Mouse (Mus musculus) kidney, postnatal 36 days (tissue): ENCODE measurements around the gene Gmeb1.
"Not testable (repeated sequence)": the region's sequence is repeated elsewhere in the genome, so short reads cannot be mapped to it uniquely, and the experiment has no call there.

ENCODE experiments used
- DNase-seq, 2 experiments: peaks; one replicate each; pipeline ENCODE4 v3.0.0; 2021 to 2022; ENCODE audit warnings: mixed read lengths in 2 of 2

Gene Gmeb1

DNA sequence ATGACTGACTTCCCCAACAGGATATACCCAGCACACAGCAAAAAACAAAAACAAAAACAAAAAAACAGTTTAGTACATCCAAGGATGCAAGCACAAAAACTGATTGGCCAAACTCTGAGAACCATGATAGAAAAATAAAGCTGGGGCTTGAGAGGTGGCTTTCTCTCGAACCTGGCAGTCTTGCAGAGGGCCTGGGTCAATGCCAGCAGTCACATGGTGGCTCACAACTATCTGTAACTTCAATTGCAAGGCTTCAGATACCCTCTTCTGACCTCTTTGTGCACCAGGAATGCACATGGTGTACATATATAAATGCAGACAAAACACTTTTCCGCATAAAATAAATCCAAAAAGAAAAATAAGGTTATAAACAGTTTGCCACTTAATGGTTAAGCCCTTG, 11.8 kb upstream of the Gmeb1 start:
- DNase-seq = peak in 1 of 2 experiments; percentile 61

DNA sequence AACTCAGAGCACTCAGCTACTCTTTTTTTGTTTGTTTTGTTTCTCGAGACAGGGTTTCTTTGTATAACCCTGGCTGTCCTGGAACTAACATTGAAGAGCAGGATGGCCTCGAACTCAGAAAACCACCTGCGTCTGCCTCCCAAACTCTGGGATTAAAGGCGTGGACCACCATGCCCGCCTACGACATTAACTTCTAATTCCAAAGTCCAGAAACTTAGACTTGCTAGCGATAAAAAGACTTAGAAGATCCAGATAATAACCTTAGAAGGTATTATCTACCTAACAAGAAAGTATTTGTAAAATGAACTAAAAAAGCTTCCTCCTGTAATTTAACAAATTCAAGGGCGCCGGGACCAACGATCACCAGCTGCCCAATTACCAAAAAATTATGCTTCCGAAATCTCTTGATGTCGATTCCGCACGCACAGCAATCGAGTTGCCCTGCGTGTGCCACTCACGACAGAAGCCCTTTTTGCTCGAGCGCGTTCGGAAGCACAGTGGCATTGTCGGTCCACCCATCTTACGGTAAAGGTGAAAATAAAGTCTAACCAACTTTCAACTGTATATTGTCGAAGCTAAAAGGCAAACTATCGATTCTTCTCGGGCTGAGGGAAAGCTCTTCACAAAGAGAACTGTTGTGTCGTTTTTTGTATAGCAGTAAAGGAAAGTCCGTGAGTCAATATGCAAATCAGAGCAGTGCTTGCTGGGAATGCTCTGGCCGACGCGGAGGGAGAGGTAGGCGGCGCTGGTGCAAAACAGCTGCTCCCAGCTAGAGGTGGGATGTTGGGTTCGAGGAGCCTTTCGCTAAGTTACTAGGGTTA, 8.5 kb upstream of the Gmeb1 start:
- DNase-seq = peak; percentile 88

DNA sequence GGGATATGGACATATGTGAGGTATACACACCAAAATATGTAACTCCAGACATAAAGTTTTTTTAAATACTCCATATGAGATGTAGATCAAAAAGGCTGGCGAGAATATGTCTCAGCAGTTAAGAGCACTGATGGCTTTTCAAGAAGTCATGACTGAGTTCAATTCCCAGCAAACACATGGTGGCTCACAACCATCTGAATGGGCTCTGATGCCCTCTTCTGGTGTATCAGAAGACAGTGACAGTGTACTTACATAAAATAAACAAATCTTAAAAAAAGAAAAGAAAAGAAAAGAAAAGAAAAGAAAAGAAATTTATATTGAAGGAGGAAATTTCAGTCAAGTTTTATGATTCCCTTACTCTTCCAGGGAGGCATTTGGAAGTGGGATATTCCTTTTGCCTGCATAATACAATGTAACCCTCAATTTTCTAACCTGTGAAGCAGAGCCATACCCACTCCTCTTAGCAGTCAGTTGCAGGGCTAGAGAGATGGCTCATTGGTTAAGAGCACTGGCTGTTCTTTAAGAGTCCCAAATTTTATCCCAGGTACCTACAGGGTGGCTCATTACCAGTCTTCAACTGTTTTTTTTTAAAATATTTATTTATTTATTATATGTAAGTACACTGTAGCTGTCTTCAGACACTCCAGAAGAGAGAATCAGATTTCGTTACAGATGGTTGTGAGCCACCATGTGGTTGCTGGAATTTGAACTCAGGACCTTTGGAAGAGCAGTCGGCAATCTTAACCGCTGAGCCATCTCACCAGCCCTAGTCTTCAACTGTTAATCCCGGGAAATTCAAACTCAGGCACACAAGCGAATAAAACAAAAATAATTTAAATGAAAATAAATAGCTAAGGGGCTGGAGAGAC, 7.7 kb upstream of the Gmeb1 start:
- DNase-seq = peak in 1 of 2 experiments; percentile 21

DNA sequence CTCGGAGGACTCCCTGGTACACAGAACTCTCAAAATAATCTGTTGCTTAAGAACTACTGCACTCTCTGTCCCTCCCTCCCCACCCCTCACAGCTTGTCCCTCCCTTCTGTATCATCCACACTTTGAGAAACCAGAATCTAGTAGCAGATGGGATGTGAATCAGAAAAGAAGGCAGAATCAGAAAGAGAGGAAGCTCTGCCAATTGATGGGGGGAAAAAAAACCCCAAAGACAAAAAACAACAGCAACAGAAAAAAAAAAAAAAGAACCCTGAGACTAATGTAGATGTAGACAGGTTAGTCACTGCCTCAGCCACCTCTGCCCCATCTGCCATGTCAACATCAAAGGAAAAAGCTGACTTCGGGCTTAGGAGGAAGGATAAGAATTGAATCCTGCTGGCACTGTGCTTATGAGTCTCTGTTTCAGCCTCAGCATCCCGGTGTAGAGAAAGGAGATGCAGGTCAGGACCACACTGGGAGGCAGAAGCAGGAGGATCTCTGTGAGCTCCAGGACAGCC, 5.5 kb upstream of the Gmeb1 start:
- DNase-seq = no peak

DNA sequence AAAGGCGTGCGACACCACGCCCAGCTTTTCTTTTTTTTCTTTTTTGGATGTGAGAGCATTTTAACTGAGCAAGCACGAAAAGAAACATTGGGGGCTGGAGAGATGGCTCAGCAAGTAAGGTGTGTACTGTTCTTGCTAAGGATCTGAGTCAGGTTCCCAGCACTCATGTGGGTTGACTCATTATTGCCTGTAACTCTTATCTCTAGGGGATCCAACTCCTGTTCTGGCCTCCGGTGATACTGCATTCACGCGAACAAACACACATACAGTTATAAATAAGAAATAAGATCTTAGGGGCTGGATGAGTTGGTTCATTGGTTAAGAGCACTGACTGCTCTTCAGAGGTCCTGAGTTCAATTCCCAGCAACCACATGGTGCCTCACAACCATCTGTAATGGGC, 1.9 kb upstream of the Gmeb1 start:
- no peak for DNase-seq

DNA sequence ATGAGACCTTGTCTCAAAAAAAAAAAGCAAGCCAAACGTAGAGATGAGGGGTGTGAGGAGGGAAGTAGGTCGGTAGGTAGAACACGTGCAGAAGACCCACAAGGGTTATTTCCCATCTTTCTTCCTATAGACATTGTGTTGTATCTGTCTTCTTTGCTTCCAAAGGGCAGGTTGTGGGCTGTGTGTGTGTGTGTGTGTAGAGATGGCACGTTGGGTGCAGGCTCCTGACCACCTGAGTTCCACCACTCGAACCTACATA, 885 bp upstream of the Gmeb1 start:
- DNase-seq = no peak

DNA sequence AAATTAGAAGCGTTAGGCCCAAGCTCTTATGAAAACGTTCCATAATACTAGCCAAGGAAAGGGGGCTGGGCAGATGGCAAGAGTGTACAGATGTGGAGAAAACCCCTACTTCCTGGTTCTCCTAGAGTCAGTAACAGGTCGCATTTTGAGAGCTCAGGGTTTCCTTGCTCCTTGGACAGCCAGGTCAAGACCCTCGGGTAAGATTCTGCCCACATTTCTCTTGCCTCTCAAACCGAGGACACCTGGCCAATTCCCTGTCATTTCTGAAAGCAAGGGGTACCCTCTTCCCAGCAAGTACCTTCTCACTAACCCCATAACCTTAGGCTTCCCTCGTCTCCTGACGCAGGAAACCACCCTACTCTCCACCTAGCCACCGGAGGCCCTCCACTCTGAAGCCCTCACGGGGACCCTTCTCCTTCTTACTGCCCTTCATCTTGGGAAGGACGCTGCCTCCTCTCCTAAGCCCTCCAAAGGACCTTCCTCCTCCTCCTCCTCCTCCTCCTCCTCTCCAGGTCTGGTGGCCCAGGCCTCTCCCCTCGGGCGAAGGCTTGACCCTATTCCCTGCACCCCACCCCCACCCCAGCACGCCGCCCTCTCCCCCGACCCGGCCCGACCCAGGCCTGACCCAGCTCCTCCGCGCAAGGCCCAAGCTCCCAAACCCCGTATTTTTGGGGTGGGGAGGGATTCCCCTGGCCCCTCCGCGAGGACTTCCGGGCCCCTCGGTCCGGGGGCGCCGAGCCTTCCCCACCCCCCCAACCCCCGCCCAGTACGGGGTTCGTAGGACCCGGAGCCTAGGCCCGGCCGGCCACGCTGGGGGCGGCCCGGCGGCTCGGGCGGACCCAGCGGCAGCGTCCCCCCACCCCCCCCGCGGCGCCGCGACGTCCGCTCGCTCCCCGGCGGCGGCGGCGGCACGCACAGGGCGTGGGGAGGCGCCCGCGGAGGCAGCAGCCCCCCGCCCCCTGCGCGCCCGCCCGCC, 710 bp downstream of the Gmeb1 start:
- DNase-seq = peak; percentile 50 to 76

DNA sequence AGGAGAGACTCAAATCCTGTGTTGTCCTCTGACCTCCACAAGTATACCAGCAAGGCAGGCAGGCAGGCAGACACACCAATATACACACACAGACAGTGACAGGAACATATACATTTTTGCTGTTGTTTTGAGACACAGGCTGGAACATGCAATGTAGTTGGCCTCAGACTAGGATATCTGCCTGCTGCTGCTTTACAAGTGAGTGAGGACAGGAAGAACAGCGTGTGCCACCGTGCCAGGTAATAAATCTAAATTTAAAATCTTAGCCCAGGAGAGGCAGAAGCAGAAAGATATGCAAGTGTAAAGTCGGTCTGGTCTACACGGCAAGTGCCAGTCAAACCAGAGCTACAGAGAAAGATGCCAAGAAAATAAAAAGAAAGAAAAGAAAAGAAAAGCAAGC, 2.2 kb downstream of the Gmeb1 start:
- DNase-seq = no peak

DNA sequence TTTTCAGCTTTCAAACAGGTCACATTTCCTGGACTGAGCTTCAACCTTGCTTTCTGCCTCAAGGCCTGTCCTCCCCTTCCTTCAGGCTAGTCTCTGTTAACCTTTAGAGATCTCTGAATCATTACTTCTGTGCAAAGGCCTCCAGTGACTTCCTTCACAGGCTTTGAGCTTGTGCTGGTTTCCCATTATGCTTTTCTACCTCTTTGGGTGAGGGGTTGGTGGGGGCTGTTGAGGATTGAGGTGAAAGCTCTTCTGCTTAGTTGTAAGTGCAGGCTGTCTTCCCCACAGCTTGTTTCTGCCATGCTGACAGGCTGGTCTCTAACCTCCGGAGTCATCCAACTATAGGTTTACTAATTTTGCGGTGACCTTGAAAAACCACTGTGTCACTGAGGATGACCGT, 5.0 kb downstream of the Gmeb1 start:
- no peak for DNase-seq

DNA sequence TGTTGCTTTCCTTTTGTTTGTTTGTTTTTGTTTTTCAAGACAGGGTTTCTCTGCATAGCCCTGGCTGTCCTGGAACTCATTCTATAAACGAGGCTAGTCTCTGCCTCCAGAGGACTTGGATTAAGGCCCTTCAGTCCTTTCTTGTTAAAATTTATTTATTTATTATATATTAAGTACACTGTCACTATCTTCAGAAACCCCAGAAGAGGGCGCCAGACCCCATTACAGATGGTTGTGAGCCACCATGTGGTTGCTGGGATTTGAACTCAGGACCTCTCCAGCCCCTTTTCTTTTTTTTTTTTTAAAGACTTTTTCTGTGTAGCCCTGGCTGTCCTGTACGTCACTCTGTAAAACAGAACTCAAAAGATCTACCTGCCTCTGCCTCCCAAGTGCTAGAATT, 6.4 kb downstream of the Gmeb1 start:
- no peak for DNase-seq

DNA sequence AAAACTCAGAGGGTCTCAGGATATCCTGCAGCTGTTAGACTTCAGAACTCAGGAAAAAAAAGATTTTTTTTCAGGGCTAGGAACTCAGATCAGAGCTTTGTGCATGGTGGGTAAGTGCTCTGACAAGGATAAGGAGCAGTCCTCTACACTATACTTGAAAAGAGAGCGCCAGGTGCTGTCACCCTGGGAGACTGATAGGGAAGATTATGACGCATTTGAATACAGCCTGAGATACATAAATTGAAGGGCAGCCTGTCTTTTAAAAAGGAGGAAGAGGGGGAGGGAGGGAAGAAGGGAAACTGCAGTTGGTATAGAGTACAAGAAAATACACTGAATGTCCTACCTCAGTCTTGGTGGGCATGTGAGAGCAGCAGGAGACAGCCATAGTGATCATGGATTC, 7.8 kb downstream of the Gmeb1 start:
- DNase-seq = no peak

DNA sequence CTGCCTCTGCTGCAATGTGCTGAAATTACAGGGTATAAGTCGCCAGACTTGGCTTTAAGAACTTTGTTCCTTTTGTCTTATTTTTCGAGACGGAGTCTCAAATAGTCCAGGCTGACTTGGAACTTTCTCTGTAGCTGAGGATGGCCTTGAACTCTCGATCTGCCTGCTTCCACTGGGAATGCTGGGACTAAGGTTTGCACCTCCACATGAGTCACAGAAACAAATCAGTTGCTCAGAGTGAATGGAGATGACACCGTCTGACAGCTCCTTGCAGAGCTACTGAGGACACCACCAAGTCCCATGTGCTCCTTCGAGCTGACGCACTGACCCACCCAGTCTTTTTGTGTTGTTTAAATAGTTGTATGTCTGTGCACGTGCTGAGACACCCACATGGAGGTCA, 8.3 kb downstream of the Gmeb1 start:
- DNase-seq = no peak

DNA sequence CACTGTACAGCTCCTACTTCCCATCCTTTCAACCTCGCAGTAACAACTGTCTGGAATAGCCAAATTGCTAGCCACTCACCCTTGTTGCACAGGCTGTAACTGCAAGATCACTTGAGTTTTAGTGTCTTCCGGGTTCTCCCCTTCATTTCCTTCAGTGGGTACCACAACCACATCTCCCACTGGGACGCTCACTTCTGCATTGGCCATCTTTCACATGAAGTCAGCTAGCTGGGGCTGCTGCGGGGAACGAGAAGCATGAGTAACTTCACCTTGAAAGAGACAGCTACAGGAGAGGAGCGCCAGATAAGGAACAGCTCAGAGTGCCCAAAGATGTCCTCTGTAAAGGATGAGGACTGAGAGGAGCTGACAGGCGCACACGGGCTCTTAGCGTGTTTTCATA, 9.8 kb downstream of the Gmeb1 start:
- no peak for DNase-seq

DNA sequence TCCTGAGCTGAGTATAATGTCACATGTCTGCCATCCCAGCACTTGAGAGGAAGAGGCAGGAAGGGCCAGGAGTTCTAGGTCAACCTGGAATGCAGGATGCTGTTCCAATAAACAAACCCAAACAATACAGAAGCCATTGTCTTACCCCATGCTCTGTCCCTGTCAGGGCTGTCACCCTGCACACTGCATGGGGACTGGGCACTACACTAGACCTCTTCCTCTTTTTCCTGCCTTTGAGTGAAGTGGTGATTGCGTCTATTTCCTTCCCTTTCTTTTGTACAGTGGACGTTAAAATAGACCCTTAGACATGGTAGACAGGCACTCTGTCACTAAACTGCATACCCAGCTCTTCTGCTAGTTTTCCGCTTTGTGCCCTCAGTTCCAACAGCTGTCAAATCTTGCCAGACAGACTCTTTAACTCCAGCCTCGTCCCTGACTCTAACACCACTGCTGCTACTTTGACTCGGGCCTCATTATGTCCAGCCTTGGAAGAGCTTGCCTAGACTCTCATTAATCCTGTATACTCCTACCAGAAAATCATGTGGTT, 13.9 kb downstream of the Gmeb1 start:
- DNase-seq = no peak

DNA sequence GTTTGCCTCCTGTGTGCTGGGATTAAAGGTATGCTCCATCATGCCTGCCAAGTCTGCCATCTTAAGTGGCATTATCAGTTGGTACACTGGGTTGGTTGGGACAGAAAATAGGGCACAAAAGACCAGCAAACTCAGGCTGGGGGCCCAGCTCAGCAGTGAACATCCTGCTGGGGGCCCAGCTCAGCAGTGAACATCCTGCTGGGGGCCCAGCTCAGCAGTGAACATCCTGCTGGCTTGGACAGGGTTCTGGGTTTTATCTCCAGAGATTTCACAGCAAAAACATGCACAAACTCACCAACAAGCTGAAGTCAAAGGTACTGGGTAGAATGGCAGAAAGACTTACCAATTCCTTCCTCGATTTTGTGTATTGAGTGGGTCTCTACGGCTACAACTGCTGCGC, 15.8 kb downstream of the Gmeb1 start:
- no peak for DNase-seq

DNA sequence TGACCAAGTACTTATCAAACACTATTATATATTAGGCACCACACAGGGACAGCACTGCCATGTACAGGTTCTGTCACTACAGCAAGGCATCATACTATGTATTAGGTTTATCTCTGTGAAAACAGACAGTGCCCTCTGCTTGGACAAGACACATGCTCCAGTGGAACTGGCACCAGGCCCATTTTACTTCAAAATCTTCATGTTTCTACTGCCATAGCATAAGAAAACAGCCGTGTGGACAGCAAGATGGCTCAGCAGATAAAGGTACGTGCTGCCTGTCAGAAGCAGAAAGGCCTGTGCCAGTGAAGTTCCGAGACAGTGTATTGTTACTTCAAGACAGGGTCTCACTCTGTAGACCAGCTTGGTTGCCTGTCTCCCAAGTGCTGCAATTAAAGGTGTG, 20.2 kb downstream of the Gmeb1 start:
- no peak for DNase-seq

DNA sequence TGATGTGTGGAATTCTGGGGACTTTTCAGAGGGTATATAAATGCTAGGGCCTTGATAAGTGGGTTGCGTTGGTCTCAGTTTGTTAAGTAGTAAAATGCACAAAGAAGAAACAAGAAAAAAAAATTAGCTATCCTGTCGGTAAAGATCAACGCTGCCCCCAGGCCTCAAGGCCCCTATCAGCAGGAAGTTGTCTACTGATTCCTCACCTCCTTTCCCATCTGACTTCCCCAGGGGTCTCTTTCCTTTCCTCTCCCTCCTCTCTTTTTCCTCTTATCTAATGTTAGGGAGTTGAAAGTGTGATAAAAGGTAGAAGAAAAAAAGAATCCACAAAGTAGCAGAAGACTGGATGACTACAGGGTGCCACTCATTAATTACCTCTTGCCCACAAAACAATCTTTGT, 21.0 kb downstream of the Gmeb1 start:
- DNase-seq = no peak

DNA sequence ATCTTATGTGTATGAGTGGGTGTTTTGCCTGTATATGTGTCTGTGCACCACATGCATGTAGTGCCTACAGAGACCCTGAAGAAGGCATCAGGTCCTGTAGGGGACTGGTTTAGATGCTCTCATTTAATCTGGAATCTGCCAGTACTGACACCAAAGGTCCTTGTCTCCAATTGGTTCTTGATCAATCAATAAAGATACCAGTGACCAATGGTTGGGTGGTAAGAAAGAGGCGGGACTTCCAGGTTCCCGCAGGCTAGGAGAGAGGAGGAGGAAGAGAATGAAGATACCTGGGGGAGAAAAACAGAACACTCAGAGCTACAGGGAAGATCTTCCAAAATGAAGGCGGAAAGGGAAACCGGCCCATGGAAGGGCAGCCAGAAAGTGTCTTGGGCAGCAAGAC, 23.0 kb downstream of the Gmeb1 start:
- no peak for DNase-seq

DNA sequence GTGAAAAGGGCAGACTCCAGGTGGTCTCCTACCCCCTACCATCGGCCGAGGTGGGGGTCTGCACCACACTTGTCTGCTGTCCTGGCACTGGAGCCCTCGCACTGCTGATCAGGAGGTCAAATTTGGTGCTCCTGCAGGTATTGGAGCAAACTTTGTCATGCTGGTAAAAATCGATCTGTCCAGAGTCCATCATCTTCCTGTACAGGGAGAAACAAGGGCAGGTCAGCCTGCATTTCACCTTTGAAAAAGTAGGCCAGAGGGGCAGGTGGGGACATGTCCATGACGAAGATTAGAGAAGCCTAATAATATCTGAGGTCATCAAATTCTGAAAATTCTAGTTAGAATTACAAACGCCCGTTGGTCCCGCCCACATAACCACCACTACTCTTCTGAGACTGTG, 26.7 kb downstream of the Gmeb1 start:
- no peak for DNase-seq

DNA sequence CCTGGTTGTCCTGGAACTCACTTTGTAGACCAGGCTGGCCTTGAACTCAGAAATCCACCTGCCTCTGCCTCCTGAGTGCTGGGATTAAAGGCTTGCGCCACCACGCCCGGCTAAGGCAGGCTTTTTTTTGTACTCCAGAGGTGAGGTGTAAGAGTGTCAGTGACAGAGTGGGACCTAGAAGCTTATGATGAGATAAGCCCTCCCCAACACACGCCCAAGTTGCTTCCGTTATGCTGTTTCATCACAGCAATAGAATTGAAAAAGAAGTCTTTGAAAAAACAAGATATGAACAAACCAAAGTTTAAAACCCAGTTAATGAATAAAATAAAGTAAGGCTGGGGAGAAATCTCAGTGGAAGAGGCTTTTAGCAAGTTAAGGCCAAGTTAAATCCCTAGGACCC, 31.0 kb downstream of the Gmeb1 start:
- DNase-seq = no peak

DNA sequence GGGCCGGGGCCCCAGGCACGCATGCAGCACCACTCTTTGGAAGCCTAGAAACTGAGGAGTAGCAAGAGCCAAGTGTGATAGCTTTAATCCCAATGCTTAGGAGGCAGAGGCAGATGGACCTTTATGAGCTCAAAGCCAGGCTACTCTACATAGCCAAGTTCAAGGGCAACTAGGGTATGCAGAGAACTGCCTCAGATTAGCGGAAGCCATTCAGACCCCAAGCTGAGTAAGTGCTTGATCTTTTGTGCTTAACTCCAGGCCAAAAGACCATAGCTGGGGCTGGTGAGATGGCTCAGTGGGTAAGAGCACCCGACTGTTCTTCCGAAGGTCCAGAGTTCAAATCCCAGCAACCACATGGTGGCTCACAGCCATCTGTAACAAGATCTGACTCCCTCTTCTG, 39.4 kb downstream of the Gmeb1 start:
- DNase-seq = not testable (repeated sequence)

DNA sequence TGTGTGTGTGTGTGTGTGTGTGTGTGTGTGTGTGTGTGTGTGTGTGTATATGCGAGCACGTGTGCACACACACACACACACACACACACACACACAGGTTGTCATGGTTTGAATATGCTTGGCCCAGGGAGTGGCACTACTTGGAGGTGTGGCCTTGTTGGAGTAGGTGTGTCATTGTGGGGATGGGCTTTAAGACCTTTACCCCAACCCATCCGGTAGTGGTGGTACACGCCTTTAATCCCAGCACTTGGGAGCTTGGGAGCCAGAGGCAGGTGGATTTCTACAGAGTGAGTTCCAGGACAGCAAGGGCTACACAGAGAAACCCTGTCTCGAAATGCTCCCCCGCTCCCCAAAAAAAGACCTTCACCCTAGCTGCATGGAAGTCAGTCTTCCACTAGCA, 43.0 kb downstream of the Gmeb1 start:
- not testable (repeated sequence) for DNase-seq

DNA sequence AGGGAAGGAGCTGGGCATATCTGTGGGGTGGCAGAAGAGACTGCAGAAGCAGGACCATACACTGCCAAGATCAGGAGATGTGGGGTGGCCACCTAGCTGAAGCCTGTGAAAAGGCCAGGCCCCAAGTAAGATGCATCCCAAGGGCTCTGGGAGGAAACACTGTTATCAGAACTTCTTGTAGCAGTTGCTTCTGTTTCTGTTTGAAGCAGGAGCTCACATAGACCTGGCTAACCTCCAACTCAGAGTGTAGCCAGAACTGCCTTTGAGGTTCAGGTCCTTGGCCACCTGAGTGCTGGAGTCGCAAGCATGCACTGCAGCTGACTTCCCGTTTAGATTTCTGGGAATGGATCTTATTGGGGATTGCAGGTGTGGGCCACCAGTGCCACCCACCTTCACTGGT, 43.6 kb downstream of the Gmeb1 start:
- no peak for DNase-seq
